Mouse (Mus musculus) intestine, embryonic 16.5 days (tissue): ENCODE data around the gene Vmn2r23. TPM values are rescaled to one million over a fixed set of nuclear protein-coding genes. Genes with fewer than 3 reads are reported as not detected.

ENCODE experiments used
- polyA plus RNA-seq: library from polyadenylated mRNA; unstranded; fragments of >200 nt; fragmentation: Nextera tagmentation; extraction: Ambion mirVana; gene quantifications from 2 replicates; pipeline ENCODE4 v1.2.1, GENCODE M21; 2015

The Vmn2r23 gene
- polyA plus RNA-seq, 1 experiment from 2014 or later = not detected

Other genes with a start within 250 kb of the Vmn2r23 start
- gene Vmn2r21, start 169.3 kb upstream of the Vmn2r23 start, polyA plus RNA-seq = not detected in 2 replicates
- gene Vmn2r22, start 51.9 kb upstream of the Vmn2r23 start, polyA plus RNA-seq = not detected in 2 replicates
- gene Vmn2r24, start 76.2 kb downstream of the Vmn2r23 start, polyA plus RNA-seq = not detected in 2 replicates
- not detected in 2 replicates for gene Vmn2r25, start 150.8 kb downstream of the Vmn2r23 start, polyA plus RNA-seq